Mouse (Mus musculus) E14TG2a.4 (cell line): Measurements from ENCODE around the gene 4930518I15Rik.

Source experiments
- CTCF ChIP-seq: conservative IDR thresholded peaks from 2 replicates; pipeline ENCODE4 v1.5.1; 2014; ENCODE audit warnings: low read length
- POU5F1 ChIP-seq: IDR thresholded peaks from 2 replicates; pipeline ENCODE4 v1.6.1; 2014; ENCODE audit warnings: low read length, borderline replicate concordance

DNA sequence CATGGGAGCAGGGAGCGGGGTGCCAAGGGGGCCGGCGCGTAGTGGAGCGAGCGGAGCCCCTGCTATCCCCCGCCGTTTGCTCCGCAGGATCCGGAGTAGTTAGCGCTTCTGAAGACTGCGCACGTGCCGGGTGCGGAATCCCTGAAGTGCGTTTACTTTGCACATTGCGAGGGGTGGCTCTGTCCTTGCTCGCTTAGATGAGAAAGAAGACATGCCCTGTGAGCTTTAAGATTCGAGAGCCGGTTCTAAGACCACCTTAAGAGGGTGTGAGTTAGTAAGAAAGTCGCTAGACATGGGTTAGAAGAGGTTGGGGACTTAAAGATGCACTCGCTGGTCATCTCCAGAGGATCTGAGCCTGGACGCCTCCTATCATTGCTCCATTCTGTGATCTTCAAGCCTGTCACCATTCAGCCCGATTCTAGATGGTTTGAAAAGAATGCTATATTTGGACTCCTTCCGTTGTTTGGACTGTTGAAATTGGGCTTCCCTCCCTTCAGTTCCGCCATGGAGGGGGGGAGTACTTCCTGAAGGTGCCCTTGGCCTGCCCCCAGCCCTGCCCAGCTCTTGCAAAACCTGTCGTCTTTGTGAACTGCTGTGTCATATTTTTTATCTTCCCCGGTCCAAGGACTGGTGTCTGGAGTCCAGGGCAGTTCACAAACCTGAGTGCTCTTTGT, 5.9 kb upstream of the 4930518I15Rik start:
- TF ChIP-seq CTCF = no peak
- TF ChIP-seq POU5F1 = no peak
